Mouse (Mus musculus) neural tube, embryonic 14.5 days (tissue): ENCODE measurements around the gene Psen1. TPM values are rescaled to one million over a fixed set of nuclear protein-coding genes. Genes with fewer than 3 reads are reported as not detected.

ENCODE experiments used
- ATAC-seq: fragments of 200-750 bp; cut with Nextera tagmentation; 2 replicates; pipeline ENCODE4 v1.8.0; 2017; ENCODE audit warnings: low read depth, mild to moderate bottlenecking, moderate TSS enrichment, moderate library complexity
- H3K27ac ChIP-seq: fragments of 300-500 bp; sonication (generic); 2 replicates; pipeline ENCODE4 v1.5.1; 2014; ENCODE audit warnings: low read depth, mild to moderate bottlenecking, control low read depth, low read length, moderate library complexity, mixed read lengths
- H3K27me3 ChIP-seq: fragments of 300-500 bp; sonication (generic); 2 replicates; pipeline ENCODE4 v1.6.1; 2014; ENCODE audit warnings: low read length; ENCODE audit not compliant: control insufficient read depth, insufficient read depth
- H3K36me3 ChIP-seq: fragments of 300-500 bp; sonication (generic); 2 replicates; pipeline ENCODE4 v1.6.1; 2014; ENCODE audit warnings: low read length, mixed read lengths; ENCODE audit not compliant: control insufficient read depth, insufficient read depth
- H3K4me1 ChIP-seq: fragments of 300-500 bp; sonication (generic); 2 replicates; pipeline ENCODE4 v1.6.1; 2014; ENCODE audit warnings: low read length; ENCODE audit not compliant: control insufficient read depth, insufficient read depth
- H3K4me2 ChIP-seq: fragments of 300-500 bp; sonication (generic); 2 replicates; pipeline ENCODE4 v1.6.1; 2014; ENCODE audit warnings: mild to moderate bottlenecking, low read depth, low read length, control low read depth
- H3K4me3 ChIP-seq: fragments of 300-500 bp; sonication (generic); 2 replicates; pipeline ENCODE4 v1.5.1; 2014; ENCODE audit warnings: low read depth, low read length, control low read depth, mixed read lengths
- H3K9ac ChIP-seq: fragments of 300-500 bp; sonication (generic); replicated peaks from 2 replicates; pipeline ENCODE4 v1.6.1; 2014; ENCODE audit warnings: low read depth, mild to moderate bottlenecking, control low read depth, low read length, mixed read lengths
- H3K9me3 ChIP-seq: fragments of 300-500 bp; sonication (generic); 2 replicates; pipeline ENCODE4 v1.6.1; 2016; ENCODE audit warnings: low read length; ENCODE audit not compliant: control insufficient read depth
- WGBS: fragments of 180-500 bp; shearing (Covaris S2); extraction: QIAGEN DNeasy Blood & Tissue Kit; methylation state at CpG from one replicate; pipeline ENCODE4 v1.1.7; 2014; 5-methylcytosine and 5-hydroxymethylcytosine counted together
- polyA plus RNA-seq: library from polyadenylated mRNA; unstranded; fragments of >200 nt; fragmentation: Nextera tagmentation; extraction: Ambion mirVana; gene quantifications from 2 replicates; pipeline ENCODE4 v1.2.1, GENCODE M21; 2014

The Psen1 gene
- polyA plus RNA-seq, 1 experiment from 2014 or later, result 81.5 TPM

- Histone ChIP-seq H3K27ac (no peak overlapping the region), H3K9me3 (no peaks in the 10 kb centered on the region), H3K4me2 (no peak overlapping the region), H3K9ac (no peak overlapping the region), H3K4me1 (peaks cover 14% of the 10 kb centered on the region; the same call in 1 of the 2 replicates), H3K4me3 (no peak overlapping the region), H3K36me3 (no peaks in the 10 kb centered on the region), H3K27me3 (no peaks in the 10 kb centered on the region)
- ATAC-seq, result no peak
- 92% methylated on average over 5 of the region's 5 CpGs for whole genome bisulfite sequencing
Measured at GRCm38 (mm10) chr12:83694011-83694410, 6.1 kb downstream of the Psen1 start.

GRCm38 (mm10) chr12:83694669-83695068, 6.7 kb downstream of the Psen1 start:
- 92% methylated on average over 3 of the region's 3 CpGs for WGBS

GRCm38 (mm10) chr12:83698637-83699036, 10.7 kb downstream of the Psen1 start:
- Histone ChIP-seq H3K9me3 (no peaks in the 10 kb centered on the region), H3K27me3 (no peaks in the 10 kb centered on the region), H3K4me1 (0 out of 2 replicates have a peak, but pooled peaks cover 3% of the 10 kb centered on the region), H3K4me3 (no peak overlapping the region), H3K27ac (no peak overlapping the region), H3K36me3 (peaks cover 6% of the 10 kb centered on the region; the same call in 1 of the 2 replicates), H3K4me2 (no peak overlapping the region), H3K9ac (no peak overlapping the region)
- 88% methylated on average over 4 of the region's 4 CpGs for WGBS
- ATAC-seq, result no peak

More at GRCm38 (mm10) chr12:83694669-83695068, 6.7 kb downstream of the Psen1 start:
- H3K36me3 ChIP-seq, result peaks cover 4% of the 10 kb centered on the region; the same call in 1 of the 2 replicates
- H3K4me3 ChIP-seq, result no peak overlapping the region
- peaks cover 7% of the 10 kb centered on the region; the same call in 1 of the 2 replicates for H3K4me1 ChIP-seq
- H3K4me2 ChIP-seq, result no peak overlapping the region
- H3K9ac ChIP-seq, result no peak overlapping the region
- no peak overlapping the region for H3K27ac ChIP-seq
- ATAC-seq, result no peak
- H3K9me3 ChIP-seq, result no peaks in the 10 kb centered on the region
- H3K27me3 ChIP-seq, result no peaks in the 10 kb centered on the region

- Histone ChIP-seq H3K27me3 (no peaks in the 10 kb centered on the region), H3K36me3 (peaks cover 6% of the 10 kb centered on the region; the same call in 1 of the 2 replicates), H3K27ac (no peak overlapping the region), H3K4me1 (0 out of 2 replicates have a peak, but pooled peaks cover 3% of the 10 kb centered on the region), H3K9me3 (no peaks in the 10 kb centered on the region), H3K4me3 (no peak overlapping the region), H3K9ac (no peak overlapping the region), H3K4me2 (no peak overlapping the region)
- WGBS, result 90% methylated on average over 7 of the region's 7 CpGs
- no peak for ATAC-seq
Measured at GRCm38 (mm10) chr12:83701608-83702007, 13.7 kb downstream of the Psen1 start.

GRCm38 (mm10) chr12:83702796-83703195, 14.8 kb downstream of the Psen1 start:
- 22% methylated on average over 4 of the region's 4 CpGs for WGBS
- Histone ChIP-seq H3K27ac (no peak overlapping the region), H3K27me3 (no peaks in the 10 kb centered on the region), H3K4me1 (0 out of 2 replicates have a peak, but pooled peaks cover 3% of the 10 kb centered on the region), H3K36me3 (peaks cover 10% of the 10 kb centered on the region; the same call in 1 of the 2 replicates), H3K4me2 (no peak overlapping the region), H3K9me3 (no peaks in the 10 kb centered on the region), H3K4me3 (no peak overlapping the region), H3K9ac (no peak overlapping the region)
- no peak for ATAC-seq

- 67% methylated on average over 4 of the region's 4 CpGs for WGBS
- Histone ChIP-seq H3K9ac (no peak overlapping the region), H3K4me2 (no peak overlapping the region), H3K4me1 (0 out of 2 replicates have a peak, but pooled peaks cover 3% of the 10 kb centered on the region), H3K4me3 (no peak overlapping the region), H3K27me3 (no peaks in the 10 kb centered on the region), H3K9me3 (no peaks in the 10 kb centered on the region), H3K27ac (no peak overlapping the region), H3K36me3 (0 out of 2 replicates have a peak, but pooled peaks cover 3% of the 10 kb centered on the region)
- ATAC-seq, result no peak
Measured at GRCm38 (mm10) chr12:83706951-83707350, 19.0 kb downstream of the Psen1 start.

- peaks cover 12% of the 10 kb centered on the region; the same call in 1 of the 2 replicates for H3K36me3 ChIP-seq
- H3K4me1 ChIP-seq, result no peaks in the 10 kb centered on the region
- WGBS, result 83% methylated on average over 7 of the region's 7 CpGs
- no peaks in the 10 kb centered on the region for H3K9me3 ChIP-seq
- H3K27me3 ChIP-seq, result no peaks in the 10 kb centered on the region
- no peak overlapping the region for H3K9ac ChIP-seq
- H3K27ac ChIP-seq, result no peak overlapping the region
- H3K4me2 ChIP-seq, result no peak overlapping the region
- H3K4me3 ChIP-seq, result no peak overlapping the region
- ATAC-seq, result no peak
Measured at GRCm38 (mm10) chr12:83708160-83709092, 20.5 kb downstream of the Psen1 start.

GRCm38 (mm10) chr12:83709934-83710333, 22.0 kb downstream of the Psen1 start:
- Histone ChIP-seq H3K27ac (no peak overlapping the region), H3K27me3 (no peaks in the 10 kb centered on the region), H3K9ac (no peak overlapping the region), H3K4me2 (no peak overlapping the region), H3K36me3 (peaks cover 17% of the 10 kb centered on the region; the same call in 1 of the 2 replicates), H3K9me3 (no peaks in the 10 kb centered on the region), H3K4me3 (no peak overlapping the region), H3K4me1 (no peaks in the 10 kb centered on the region)
- WGBS, result 95% methylated on average over 2 of the region's 2 CpGs
- no peak for ATAC-seq

GRCm38 (mm10) chr12:83713749-83714148, 25.8 kb downstream of the Psen1 start:
- no peak overlapping the region for H3K9ac ChIP-seq
- H3K9me3 ChIP-seq, result no peaks in the 10 kb centered on the region
- H3K4me3 ChIP-seq, result no peak overlapping the region
- no peak overlapping the region for H3K27ac ChIP-seq
- WGBS, result 52% methylated on average over 2 of the region's 2 CpGs
- no peaks in the 10 kb centered on the region for H3K27me3 ChIP-seq
- H3K36me3 ChIP-seq, result peaks cover 40% of the 10 kb centered on the region
- H3K4me1 ChIP-seq, result no peaks in the 10 kb centered on the region
- no peak overlapping the region for H3K4me2 ChIP-seq
- no peak; the same call in 1 of the 2 replicates for ATAC-seq
